ENCODE assay signal across 8 mouse cellular contexts in genomic region chr11:45926640-45927082, GRCm38 (mm10). TPM values are rescaled to one million over a fixed set of nuclear protein-coding genes. Genes with fewer than 3 reads are reported as not detected.
DNase-seq lines count a peak whose midpoint lies in the region; ATAC-seq and TF ChIP-seq lines count a peak whose summit lies in the region.

No protein-coding gene starts in this region.

- peak overlapping the region; percentile 73 to 74 for H3K4me3 ChIP-seq in MEL (ENCODE audit: control insufficient read depth in 1 of 2, insufficient read depth in 1 of 2, low read depth in 2 of 2, low read length in 2 of 2)
- H3K4me3 ChIP-seq in forebrain, embryonic 15.5 days = peak overlapping the region; percentile 43
- H3K4me3 ChIP-seq in neural tube, embryonic 14.5 days (ENCODE audit: low read depth, low read length) = peak overlapping the region; percentile 30
- peak overlapping the region; percentile 79 for H3K4me3 ChIP-seq in testis, adult 2 months (ENCODE audit: control insufficient read depth, low read depth, low read length)

- H3K27ac ChIP-seq in MEL (ENCODE audit: control insufficient read depth, low read depth, low read length) = peak overlapping the region; percentile 65; the same call in 1 of the 2 replicates
- H3K27ac ChIP-seq in forebrain, embryonic 15.5 days (replicated peaks) = 0 out of 2 replicates have a peak overlapping the region, but pooled peaks have one; percentile 45
- H3K27ac ChIP-seq in neural tube, embryonic 14.5 days (ENCODE audit: low read depth, low read length) = peak overlapping the region; percentile 25; the same call in 1 of the 2 replicates
- no peak overlapping the region; the same call in 1 of the 2 replicates for H3K27ac ChIP-seq in testis, adult 2 months (ENCODE audit: control insufficient read depth, insufficient read depth, low read depth, low read length)

- peak; percentile 94 for DNase-seq in MEL (ENCODE audit: low read depth, low spot score)
- DNase-seq in cerebellum, adult 11-12 months = peak; percentile 64
- peak; percentile 43 for DNase-seq in heart, postnatal 25 days (ENCODE audit: low spot score)
- peak; percentile 79 for DNase-seq in layer of hippocampus, adult 11-12 months (ENCODE audit: low spot score)
- DNase-seq in lung, adult 18-20 months = peak; percentile 71 to 75

- no peaks in the 10 kb centered on the region for H3K9me3 ChIP-seq in MEL (replicated peaks; ENCODE audit: insufficient read depth, low read length)
- H3K9me3 ChIP-seq in forebrain, embryonic 15.5 days = no peaks in the 10 kb centered on the region
- H3K9me3 ChIP-seq in neural tube, embryonic 14.5 days (ENCODE audit: control insufficient read depth, low read length) = no peaks in the 10 kb centered on the region

- peak; percentile 78 for TF ChIP-seq RAD21 in MEL (IDR thresholded peaks at IDR 0.05; ENCODE audit: low read depth, low read length)

- H3K36me3 ChIP-seq in MEL (ENCODE audit: control insufficient read depth in 1 of 2, insufficient read depth in 2 of 2, low read length in 2 of 2) = no peaks in the 10 kb centered on the region; a peak in 1 of 4 replicates
- H3K36me3 ChIP-seq in forebrain, embryonic 15.5 days = no peaks in the 10 kb centered on the region
- H3K36me3 ChIP-seq in neural tube, embryonic 14.5 days (ENCODE audit: control insufficient read depth, insufficient read depth, low read length) = no peaks in the 10 kb centered on the region
- no peaks in the 10 kb centered on the region for H3K36me3 ChIP-seq in testis, adult 2 months (ENCODE audit: control insufficient read depth, insufficient read depth, low read length)

- TF ChIP-seq POLR2A in MEL (IDR thresholded peaks at IDR 0.05; ENCODE audit: control insufficient read depth in 1 of 2, insufficient read depth in 1 of 2, low read depth in 1 of 2, low read length in 2 of 2, poor library complexity in 1 of 2) = no peak
- TF ChIP-seq POLR2A in testis, adult 2 months (IDR thresholded peaks at IDR 0.05; ENCODE audit: control insufficient read depth, low read depth, low read length) = no peak

- intact Hi-C loops in heart, postnatal 25 days (cut with DNase I) = loop anchor here (5.0 kb wide), 1 partner anchor 1339 kb away; no protein-coding TSS in a partner anchor

- H3K9ac ChIP-seq in MEL (ENCODE audit: control insufficient read depth, low read depth, low read length, poor library complexity, severe bottlenecking) = peak overlapping the region; percentile 80
- peak overlapping the region; percentile 38; the same call in 1 of the 2 replicates for H3K9ac ChIP-seq in forebrain, embryonic 15.5 days (replicated peaks)
- no peak overlapping the region for H3K9ac ChIP-seq in neural tube, embryonic 14.5 days (replicated peaks; ENCODE audit: low read depth, low read length)

- WGBS in forebrain, embryonic 15.5 days = under 1% methylated on average over 9 of the region's 9 CpGs
- WGBS in neural tube, embryonic 14.5 days = under 1% methylated on average over 9 of the region's 9 CpGs

- peaks cover 0 to 3% of the 10 kb centered on the region in 2 experiments; a peak in 1 of 4 replicates for H3K27me3 ChIP-seq in MEL (ENCODE audit: control insufficient read depth in 1 of 2, insufficient read depth in 2 of 2, low read length in 2 of 2)
- no peaks in the 10 kb centered on the region for H3K27me3 ChIP-seq in forebrain, embryonic 15.5 days
- H3K27me3 ChIP-seq in neural tube, embryonic 14.5 days (ENCODE audit: control insufficient read depth, insufficient read depth, low read length) = no peaks in the 10 kb centered on the region
- no peaks in the 10 kb centered on the region for H3K27me3 ChIP-seq in testis, adult 2 months (ENCODE audit: control insufficient read depth, insufficient read depth, low read length)

- peak; percentile 93 for ATAC-seq in forebrain, embryonic 15.5 days (replicated peaks)
- peak; percentile 90 for ATAC-seq in neural tube, embryonic 14.5 days (ENCODE audit: low read depth)

- H3K4me2 ChIP-seq in forebrain, embryonic 15.5 days (replicated peaks) = peak overlapping the region; percentile 54
- peak overlapping the region; percentile 48 for H3K4me2 ChIP-seq in neural tube, embryonic 14.5 days (ENCODE audit: low read depth, low read length)

- H3K4me1 ChIP-seq in MEL (ENCODE audit: control insufficient read depth in 1 of 2, insufficient read depth in 2 of 2, low read length in 2 of 2) = no peaks in the 10 kb centered on the region
- H3K4me1 ChIP-seq in forebrain, embryonic 15.5 days = peaks cover 2% of the 10 kb centered on the region
- peaks cover 4% of the 10 kb centered on the region for H3K4me1 ChIP-seq in neural tube, embryonic 14.5 days (ENCODE audit: control insufficient read depth, insufficient read depth, low read length)
- H3K4me1 ChIP-seq in testis, adult 2 months (ENCODE audit: control insufficient read depth, insufficient read depth, low read length) = no peaks in the 10 kb centered on the region; the same call in none of the 2 replicates

- TF ChIP-seq CTCF in MEL (IDR thresholded peaks at IDR 0.05 in 2 of 3, conservative IDR thresholded peaks at IDR 0.05 in 1 of 3; ENCODE audit: control insufficient read depth in 1 of 3, insufficient read depth in 1 of 3, low read depth in 2 of 3, low read length in 3 of 3, poor library complexity in 1 of 3, severe bottlenecking in 1 of 3) = peak; percentile 66 to 93 (median 89)
- TF ChIP-seq CTCF in testis, adult 2 months (IDR thresholded peaks at IDR 0.05; ENCODE audit: control insufficient read depth, insufficient read depth, insufficient replicate concordance, low read depth, low read length) = peak; percentile 81; the same call in 1 of the 2 replicates

- no peak for TF ChIP-seq EP300 in MEL (IDR thresholded peaks at IDR 0.05; ENCODE audit: low read depth in 1 of 2, low read length in 2 of 2)

- H3K79me2 ChIP-seq in MEL (ENCODE audit: control insufficient read depth, insufficient read depth, low read length, poor library complexity) = no peaks in the 10 kb centered on the region

TF ChIP-seq in MEL, 35 proteins besides CTCF, POLR2A, EP300 and RAD21:
- TF ChIP-seq TBP (IDR thresholded peaks at IDR 0.05; ENCODE audit: low read depth, low read length) (0 out of 2 replicates have a peak, but pooled peaks have one; percentile 61), SMC3 (IDR thresholded peaks at IDR 0.05; ENCODE audit: low read depth, low read length) (peak; percentile 64), JUND (IDR thresholded peaks at IDR 0.05; ENCODE audit: low read depth, low read length) (0 out of 2 replicates have a peak, but pooled peaks have one; percentile 51), TCF12 (IDR thresholded peaks at IDR 0.05; ENCODE audit: low read depth, low read length) (peak; percentile 7; the same call in 1 of the 2 replicates), USF1 (IDR thresholded peaks at IDR 0.05; ENCODE audit: low read depth, low read length) (no peak), RCOR1 (IDR thresholded peaks at IDR 0.05; ENCODE audit: low read depth, low read length) (0 out of 2 replicates have a peak, but pooled peaks have one; percentile 18), MXI1 (IDR thresholded peaks at IDR 0.05; ENCODE audit: low read depth, low read length) (0 out of 2 replicates have a peak, but pooled peaks have one; percentile 47), GABPA (IDR thresholded peaks at IDR 0.05; ENCODE audit: low read depth, low read length) (0 out of 2 replicates have a peak, but pooled peaks have one; percentile 10), POLR2AphosphoS2 (IDR thresholded peaks at IDR 0.05; ENCODE audit: low read length) (no peak), ZC3H11A (IDR thresholded peaks at IDR 0.05; ENCODE audit: low read depth, low read length) (peak; percentile 69), ETS1 (IDR thresholded peaks at IDR 0.05; ENCODE audit: low read depth, low read length) (peak; percentile 17; the same call in 1 of the 2 replicates), MAZ (IDR thresholded peaks at IDR 0.05; ENCODE audit: low read depth, low read length) (0 out of 2 replicates have a peak, but pooled peaks have one; percentile 66), ZNF384 (IDR thresholded peaks at IDR 0.05; ENCODE audit: low read depth, low read length) (no peak), MAFK (IDR thresholded peaks at IDR 0.05; ENCODE audit: borderline replicate concordance, low read depth, low read length) (no peak), KAT2A (conservative IDR thresholded peaks at IDR 0.05; ENCODE audit: low read depth, low read length) (0 out of 2 replicates have a peak, but pooled peaks have one; percentile 23), MYC (IDR thresholded peaks at IDR 0.05; ENCODE audit: low read depth, low read length) (0 out of 2 replicates have a peak, but pooled peaks have one; percentile 36)

RNA-seq across cellular contexts. Expression of gene Lsm11, which starts 18.1 kb away (rescaled TPM):
- total RNA-seq in MEL (2012; rRNA removed) = 22.3 and 22.8 TPM in 2 replicates
- 10 to 100 TPM in 1 of 2 experiments, not detected in 1; 20.2 TPM for polyA plus RNA-seq in MEL (2012; ENCODE audit: insufficient read depth in 1 of 2, insufficient read length in 2 of 2, low read depth in 1 of 2, low replicate concordance in 2 of 2, missing spikeins in 1 of 2)
- 13.1 and 13.3 TPM in 2 replicates for polyA plus RNA-seq in forebrain, embryonic 15.5 days (2015; fragmentation: Nextera tagmentation; extraction: Ambion mirVana)
- total RNA-seq in heart, postnatal 25 days (2021) = 1 to 10 TPM; 3.6 to 4.3 TPM
- 28.7 and 29.4 TPM in 2 replicates for polyA plus RNA-seq in neural tube, embryonic 14.5 days (2014; fragmentation: Nextera tagmentation; extraction: Ambion mirVana)
- polyA plus RNA-seq in testis, adult 2 months (2012; rRNA removed) = 1.5 and 1.6 TPM in 2 replicates

RNA-seq across cellular contexts. Expression of gene Thg1l, which starts 28.6 kb away (rescaled TPM):
- total RNA-seq in MEL (2012; rRNA removed) = 62.9 and 65.8 TPM in 2 replicates
- polyA plus RNA-seq in MEL (2012; ENCODE audit: insufficient read depth in 1 of 2, insufficient read length in 2 of 2, low read depth in 1 of 2, low replicate concordance in 2 of 2, missing spikeins in 1 of 2) = 100 to 1,000 TPM in 1 of 2 experiments, 10 to 100 TPM in 1; 77.5 to 569 TPM
- polyA plus RNA-seq in forebrain, embryonic 15.5 days (2015; fragmentation: Nextera tagmentation; extraction: Ambion mirVana) = 9.2 and 10.2 TPM in 2 replicates
- total RNA-seq in heart, postnatal 25 days (2021) = 1 to 10 TPM; 4.4 to 7.2 TPM
- 9.6 and 11.5 TPM in 2 replicates for polyA plus RNA-seq in neural tube, embryonic 14.5 days (2014; fragmentation: Nextera tagmentation; extraction: Ambion mirVana)
- polyA plus RNA-seq in testis, adult 2 months (2012; rRNA removed) = 32.5 and 32.7 TPM in 2 replicates

RNA-seq across cellular contexts. Expression of gene Sox30, which starts 53.4 kb away (rescaled TPM):
- total RNA-seq in MEL (2012; rRNA removed) = not detected in 2 replicates
- not detected for polyA plus RNA-seq in MEL (2012; ENCODE audit: insufficient read depth in 1 of 2, insufficient read length in 2 of 2, low read depth in 1 of 2, low replicate concordance in 2 of 2, missing spikeins in 1 of 2)
- polyA plus RNA-seq in forebrain, embryonic 15.5 days (2015; fragmentation: Nextera tagmentation; extraction: Ambion mirVana) = 0.17 and 0.18 TPM in 2 replicates
- under 1 TPM; 0.18 to 0.25 TPM for total RNA-seq in heart, postnatal 25 days (2021)
- 0.11 and 0.12 TPM in 2 replicates for polyA plus RNA-seq in neural tube, embryonic 14.5 days (2014; fragmentation: Nextera tagmentation; extraction: Ambion mirVana)
- 182 and 184 TPM in 2 replicates for polyA plus RNA-seq in testis, adult 2 months (2012; rRNA removed)

Comparison
In these comparisons a context has a peak if more than half of its experiments do, and no peak if none do; other contexts are left out.
1. DNase-seq: peak in every context shown above with its lines; median percentile 94 in MEL; 79 in layer of hippocampus, adult 11-12 months; 73 in lung, adult 18-20 months; 64 in cerebellum, adult 11-12 months; 43 in heart, postnatal 25 days.
2. RNA of gene Sox30, which starts 53.4 kb away (polyA plus RNA-seq): 182 to 184 TPM in testis, adult 2 months; 0.17 to 0.18 TPM in forebrain, embryonic 15.5 days, 0.11 to 0.12 TPM in neural tube, embryonic 14.5 days and not detected in MEL; every median in the first group is over 100 times any median in the second.
3. Peak in every context shown above with its lines, with median percentiles within 50 percentile points of each other: H3K4me3 ChIP-seq.